Mouse (Mus musculus) hindbrain, embryonic 11.5 days (tissue): ENCODE measurements at regions not wholly inside any gene's neighbourhood (a gene's known extent, or its start where the extent isn't known, plus 50 kb on each side); places are given as distances from the start of the nearest gene placed in this dataset.

Experiments used
- ATAC-seq: fragments of 200-750 bp; cut with Nextera tagmentation; 2 replicates; pipeline ENCODE4 v1.8.0; 2017; ENCODE audit warnings: mild to moderate bottlenecking, moderate TSS enrichment, moderate library complexity; ENCODE audit not compliant: low FRiP score
- DNase-seq: peaks from one replicate; pipeline ENCODE4 v3.0.0-alpha.2; 2015; ENCODE audit warnings: low spot score
- H3K27ac ChIP-seq: fragments of 300-500 bp; sonication (generic); 2 replicates; pipeline ENCODE4 v1.5.1; 2014; ENCODE audit warnings: mild to moderate bottlenecking, low read depth, low read length
- H3K27me3 ChIP-seq: fragments of 300-500 bp; sonication (generic); 2 replicates; pipeline ENCODE4 v1.6.1; 2014; ENCODE audit warnings: mild to moderate bottlenecking, low read length, moderate library complexity, mixed read lengths; ENCODE audit not compliant: control insufficient read depth, insufficient read depth
- H3K36me3 ChIP-seq: fragments of 300-500 bp; sonication (generic); 2 replicates; pipeline ENCODE4 v1.6.1; 2014; ENCODE audit warnings: mild to moderate bottlenecking, low read length, moderate library complexity, mixed read lengths; ENCODE audit not compliant: control insufficient read depth, insufficient read depth
- H3K4me1 ChIP-seq: fragments of 300-500 bp; sonication (generic); replicated peaks from 2 replicates; pipeline ENCODE4 v1.6.1; 2014; ENCODE audit warnings: low read length, mixed read lengths; ENCODE audit not compliant: control insufficient read depth, insufficient read depth
- H3K4me2 ChIP-seq: fragments of 300-500 bp; sonication (generic); replicated peaks from 2 replicates; pipeline ENCODE4 v1.6.1; 2014; ENCODE audit warnings: mild to moderate bottlenecking, low read depth, low read length
- H3K4me3 ChIP-seq: fragments of 300-500 bp; sonication (generic); 2 replicates; pipeline ENCODE4 v1.5.1; 2014; ENCODE audit warnings: low read depth, low read length
- H3K9ac ChIP-seq: fragments of 300-500 bp; sonication (generic); 2 replicates; pipeline ENCODE4 v1.6.1; 2014; ENCODE audit warnings: low read depth, low read length
- H3K9me3 ChIP-seq: fragments of 300-500 bp; sonication (generic); 2 replicates; pipeline ENCODE4 v1.6.1; 2016; ENCODE audit warnings: low read length; ENCODE audit not compliant: control insufficient read depth
- WGBS: fragments of 180-500 bp; shearing (Covaris S2); extraction: QIAGEN DNeasy Blood & Tissue Kit; methylation state at CpG from one replicate; pipeline ENCODE4 v1.1.7; 2014; 5-methylcytosine and 5-hydroxymethylcytosine counted together

DNA sequence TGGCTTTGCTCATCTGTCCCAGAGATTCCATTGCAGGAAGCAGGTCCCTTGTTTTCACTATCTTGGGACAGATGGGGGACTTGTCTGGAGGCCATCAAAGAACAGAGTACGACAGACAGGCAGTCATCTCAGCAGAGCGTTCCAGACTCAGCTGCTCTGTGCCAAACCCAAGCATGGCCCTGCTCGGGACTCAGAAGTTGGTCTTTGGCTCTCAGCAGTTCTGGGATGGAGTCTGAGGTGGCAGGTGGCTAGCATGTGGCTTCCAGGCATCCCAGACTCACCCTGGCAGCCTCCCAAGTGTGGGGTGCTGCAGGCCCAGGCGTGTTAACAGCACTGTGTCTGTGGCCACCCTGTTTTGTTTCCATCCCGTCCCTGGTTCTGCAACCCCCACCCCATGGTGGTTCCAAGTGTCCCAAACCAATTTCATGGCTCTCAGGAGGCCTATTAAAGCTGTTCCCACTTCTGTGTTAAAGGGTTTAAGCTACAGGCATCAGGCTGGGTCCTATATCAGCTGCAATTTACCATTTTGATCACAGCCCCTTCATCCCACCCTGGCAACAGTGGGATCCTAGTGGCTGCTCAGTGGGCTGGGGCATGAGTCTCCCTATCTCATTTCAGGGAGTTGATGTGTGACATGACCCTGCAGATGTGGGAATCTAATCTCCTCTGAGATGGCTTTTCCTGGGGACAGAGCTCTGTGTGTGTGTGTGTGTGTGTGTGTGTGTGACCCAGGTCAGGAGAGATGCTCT is 51.1 kb upstream of the Sulf2 start:
- H3K9ac ChIP-seq: no peak overlapping the region
- H3K4me3 ChIP-seq: no peak overlapping the region
- H3K4me1 ChIP-seq: no peaks in the 10 kb centered on the region
- H3K9me3 ChIP-seq: no peaks in the 10 kb centered on the region
- DNase-seq (no peak), ATAC-seq (no peak)
- 76% methylated on average over 5 of the region's 5 CpGs for WGBS
- H3K27me3 ChIP-seq: 0 out of 2 replicates have a peak, but pooled peaks cover 5% of the 10 kb centered on the region
- no peak overlapping the region for H3K27ac ChIP-seq
- no peak overlapping the region for H3K4me2 ChIP-seq
- no peaks in the 10 kb centered on the region for H3K36me3 ChIP-seq
